Mouse (Mus musculus): ENCODE measurements around the gene Mapk3.
"Not testable (repeated sequence)": the region's sequence is repeated elsewhere in the genome, so short reads cannot be mapped to it uniquely, and the experiment has no call there.

Gene Mapk3

DNA sequence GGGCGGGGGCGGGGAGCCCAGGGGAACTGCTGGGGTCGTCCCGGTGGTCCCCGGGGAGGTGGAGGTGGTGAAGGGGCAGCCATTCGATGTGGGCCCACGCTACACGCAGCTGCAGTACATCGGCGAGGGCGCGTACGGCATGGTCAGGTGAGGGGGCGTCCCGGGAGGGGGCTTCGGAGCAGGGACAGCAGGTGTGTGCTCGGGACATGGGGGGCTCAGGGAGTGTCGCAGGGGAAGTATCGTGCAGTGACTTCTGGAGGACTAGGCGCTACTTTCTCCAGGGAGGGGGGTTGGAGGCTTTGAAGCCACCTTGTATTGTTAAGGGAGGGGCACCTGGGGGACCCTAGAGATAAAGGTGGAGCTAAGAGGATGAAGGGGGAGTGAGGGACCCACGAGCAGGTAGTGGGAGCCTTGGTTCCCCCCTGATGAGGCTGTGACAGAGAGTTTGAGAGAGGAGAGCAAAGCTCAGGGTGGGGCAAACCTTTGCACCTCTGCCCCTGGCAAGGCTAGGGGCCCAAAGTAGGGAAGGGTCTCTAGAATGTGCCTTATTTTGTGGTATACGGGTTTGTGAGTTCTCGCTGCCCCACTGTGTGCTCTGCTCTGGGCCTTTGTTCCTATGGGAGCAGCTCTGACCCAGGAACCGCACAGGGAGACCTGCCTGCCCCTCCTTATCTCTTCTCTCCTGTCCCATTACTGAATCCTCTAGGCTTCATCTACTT is 430 bp downstream of the Mapk3 start:
- DNase-seq (ENCODE audit: low spot score in 2 of 2): no peak

GRCm38 (mm10) chr7:126760391-126760802 is 996 bp downstream of the Mapk3 start:
- DNase-seq (ENCODE audit: low spot score in 2 of 2): no peak

- no peak for DNase-seq (ENCODE audit: low spot score in 2 of 2)
These were observed 1.6 kb downstream of the Mapk3 start for GRCm38 (mm10) chr7:126760956-126761355.

DNA sequence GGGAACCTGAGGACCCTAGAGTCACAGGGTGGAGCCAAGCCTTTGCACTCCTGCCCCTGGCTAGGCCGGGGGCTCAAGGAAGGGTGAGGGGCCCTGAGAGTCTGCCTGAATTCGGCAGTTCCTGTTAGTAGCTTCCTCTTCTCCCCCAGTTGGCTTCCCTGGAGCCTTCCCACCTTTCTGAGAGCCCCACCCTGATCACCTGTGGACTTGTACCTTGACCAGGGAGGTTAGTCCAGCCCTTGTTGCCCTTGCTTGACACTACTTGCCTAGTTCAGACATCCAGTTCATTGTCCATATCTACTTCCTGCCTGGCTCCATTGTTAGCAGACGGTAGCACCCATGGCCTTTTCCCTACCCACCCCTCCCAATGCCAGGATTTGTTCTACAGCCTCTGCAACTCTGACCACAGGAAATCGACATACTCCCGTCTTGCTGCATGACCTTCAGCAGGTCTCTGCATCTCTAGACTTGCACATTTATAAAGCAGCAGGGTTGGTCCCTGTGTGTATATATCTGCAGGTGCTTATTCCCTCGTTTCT is 2.2 kb downstream of the Mapk3 start:
- no peak for DNase-seq (ENCODE audit: low spot score in 2 of 2)

- DNase-seq (ENCODE audit: low spot score in 2 of 2): peak in 1 of 2 experiments; percentile 85
These were observed 3.1 kb downstream of the Mapk3 start for GRCm38 (mm10) chr7:126762471-126763008.

DNA sequence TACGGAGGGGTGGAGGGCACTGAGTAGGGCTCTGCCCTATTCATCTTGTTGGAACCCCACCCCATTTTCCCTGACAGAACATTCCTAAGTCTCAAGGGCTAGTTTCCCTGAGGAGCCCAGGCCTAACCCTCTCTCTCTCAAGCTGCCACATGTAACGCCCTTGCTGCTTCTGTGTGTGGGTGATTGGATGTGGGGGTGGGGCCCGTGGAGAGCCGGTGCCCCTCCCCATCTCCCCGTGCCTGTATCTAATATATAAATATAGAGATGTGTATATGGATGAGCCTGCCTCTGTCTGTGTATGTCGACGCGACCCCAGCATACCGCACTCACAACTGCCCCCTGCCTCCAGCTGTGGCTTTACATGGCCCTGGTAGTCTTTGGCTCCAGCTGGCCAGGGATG is 6.1 kb downstream of the Mapk3 start:
- no peak for DNase-seq (ENCODE audit: low spot score in 2 of 2)

- no peak for DNase-seq (ENCODE audit: low spot score in 2 of 2)
These were observed 6.8 kb downstream of the Mapk3 start, which contains the start of gene Gdpd3 for GRCm38 (mm10) chr7:126766201-126766600. Gene Gdpd3, plus strand, starts transcription at chr7:126766334.

GRCm38 (mm10) chr7:126767001-126767400 is 7.6 kb downstream of the Mapk3 start:
- DNase-seq (ENCODE audit: low spot score in 2 of 2): no peak

DNA sequence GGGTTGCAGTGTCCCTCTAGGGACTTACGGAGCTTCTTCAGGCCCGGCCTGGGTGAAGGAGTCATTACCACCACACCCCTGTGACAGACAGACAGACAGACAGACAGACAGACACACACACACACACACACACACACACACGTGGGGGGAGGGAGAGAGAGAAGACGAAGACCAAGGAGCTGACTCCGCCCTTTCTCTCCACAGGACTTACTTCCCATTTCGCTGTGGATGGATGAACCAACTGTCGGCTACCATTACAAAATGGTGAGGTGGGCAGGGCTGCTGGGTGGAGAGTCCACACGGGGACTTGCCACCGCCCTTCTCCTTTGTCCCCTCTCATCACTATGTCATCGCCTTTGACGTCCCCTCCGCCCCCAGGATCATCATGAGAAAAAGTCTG is 11.4 kb downstream of the Mapk3 start:
- no peak for DNase-seq (ENCODE audit: low spot score in 2 of 2)

DNA sequence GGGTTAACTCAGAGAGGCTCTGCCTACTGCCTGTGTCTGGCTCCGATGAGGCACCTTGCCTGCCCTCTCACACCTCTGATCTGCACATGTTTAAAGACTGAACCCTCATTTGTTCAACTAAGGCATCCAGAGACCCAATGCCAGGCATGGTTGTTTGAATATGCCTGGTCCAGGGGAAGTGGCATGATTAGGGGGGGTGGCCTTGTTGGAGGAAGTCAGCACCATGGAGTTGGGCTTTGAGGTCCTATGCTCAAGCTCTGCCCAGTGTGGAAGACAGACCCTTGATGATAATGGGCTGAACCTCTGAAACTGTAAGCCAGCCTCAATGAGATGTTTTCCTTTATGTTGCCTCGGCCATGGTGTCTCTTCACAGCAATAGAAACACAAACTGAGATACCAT is 13.9 kb downstream of the Mapk3 start:
- no peak for DNase-seq (ENCODE audit: low spot score in 2 of 2)

GRCm38 (mm10) chr7:126774463-126774862 is 15.1 kb downstream of the Mapk3 start:
- no peak for DNase-seq (ENCODE audit: low spot score in 2 of 2)

GRCm38 (mm10) chr7:126775185-126775977 is 16.0 kb downstream of the Mapk3 start:
- no peak for DNase-seq (ENCODE audit: low spot score in 2 of 2)

DNA sequence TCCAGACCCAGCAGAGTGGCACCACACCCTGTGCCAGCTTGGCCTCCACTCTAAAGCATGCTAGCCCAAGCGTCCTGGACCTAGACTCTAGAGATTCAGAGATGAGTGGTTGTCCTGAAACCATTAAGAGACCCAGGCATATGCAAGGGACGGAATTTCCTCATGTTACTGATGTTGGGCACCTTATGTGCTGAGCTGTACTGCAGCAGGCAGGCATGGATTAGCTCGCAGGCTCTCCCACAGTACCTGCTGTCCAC is 16.5 kb downstream of the Mapk3 start:
- DNase-seq (ENCODE audit: low spot score in 2 of 2): no peak

DNA sequence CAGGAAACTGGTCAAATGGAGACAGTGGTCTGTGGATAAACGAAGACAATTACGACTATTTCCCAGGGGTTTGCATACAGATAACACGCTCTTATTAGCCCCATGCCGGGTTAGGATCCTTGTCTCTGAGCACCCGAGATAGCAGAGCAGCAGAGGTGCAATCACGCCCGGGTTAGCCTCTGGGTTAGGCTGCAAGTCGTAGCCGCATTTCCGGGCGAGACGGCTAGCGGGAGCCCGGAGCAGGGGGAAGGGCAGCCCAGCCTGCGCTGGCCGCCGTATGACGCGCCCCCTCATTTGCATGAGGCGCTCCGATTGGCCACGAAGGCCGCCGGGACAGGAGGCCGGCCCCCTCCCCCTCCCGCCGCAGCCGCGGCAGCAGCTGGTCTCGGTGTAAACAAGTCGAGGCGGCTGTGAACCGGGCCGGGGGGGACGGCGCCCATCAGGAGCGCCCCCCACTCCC is 17.2 kb downstream of the Mapk3 start, which contains the start of gene Ypel3:
Gene Ypel3 (plus strand): TSS at position 358 of the 460 bp plus-strand sequence.
- DNase-seq (ENCODE audit: low spot score in 2 of 2): peak; percentile 90 to 93

GRCm38 (mm10) chr7:126777476-126777875 is 18.1 kb downstream of the Mapk3 start:
- no peak for DNase-seq (ENCODE audit: low spot score in 2 of 2)

- no peak for DNase-seq (ENCODE audit: low spot score in 2 of 2)
These were observed 18.7 kb downstream of the Mapk3 start for GRCm38 (mm10) chr7:126778147-126778546.

DNA sequence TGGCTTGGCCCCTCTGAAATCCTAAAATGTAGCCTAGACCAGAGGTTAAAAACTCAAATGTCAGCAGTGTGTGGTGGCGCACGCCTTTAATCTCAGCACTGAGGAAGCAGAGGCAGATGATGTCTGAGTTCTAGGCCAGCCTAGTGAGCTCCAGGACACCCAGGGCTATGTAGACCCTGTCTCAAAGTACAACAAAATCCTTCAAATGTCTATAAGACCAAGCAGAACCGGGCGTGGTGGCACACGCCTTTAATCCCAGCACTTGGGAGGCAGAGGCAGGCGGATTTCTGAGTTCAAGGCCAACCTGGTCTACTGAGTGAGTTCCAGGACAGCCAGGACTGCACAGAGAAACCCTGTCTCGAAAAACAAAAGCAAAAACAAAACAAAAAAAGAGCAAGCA is 19.7 kb downstream of the Mapk3 start:
- not testable (repeated sequence) for DNase-seq (ENCODE audit: low spot score in 2 of 2)

DNA sequence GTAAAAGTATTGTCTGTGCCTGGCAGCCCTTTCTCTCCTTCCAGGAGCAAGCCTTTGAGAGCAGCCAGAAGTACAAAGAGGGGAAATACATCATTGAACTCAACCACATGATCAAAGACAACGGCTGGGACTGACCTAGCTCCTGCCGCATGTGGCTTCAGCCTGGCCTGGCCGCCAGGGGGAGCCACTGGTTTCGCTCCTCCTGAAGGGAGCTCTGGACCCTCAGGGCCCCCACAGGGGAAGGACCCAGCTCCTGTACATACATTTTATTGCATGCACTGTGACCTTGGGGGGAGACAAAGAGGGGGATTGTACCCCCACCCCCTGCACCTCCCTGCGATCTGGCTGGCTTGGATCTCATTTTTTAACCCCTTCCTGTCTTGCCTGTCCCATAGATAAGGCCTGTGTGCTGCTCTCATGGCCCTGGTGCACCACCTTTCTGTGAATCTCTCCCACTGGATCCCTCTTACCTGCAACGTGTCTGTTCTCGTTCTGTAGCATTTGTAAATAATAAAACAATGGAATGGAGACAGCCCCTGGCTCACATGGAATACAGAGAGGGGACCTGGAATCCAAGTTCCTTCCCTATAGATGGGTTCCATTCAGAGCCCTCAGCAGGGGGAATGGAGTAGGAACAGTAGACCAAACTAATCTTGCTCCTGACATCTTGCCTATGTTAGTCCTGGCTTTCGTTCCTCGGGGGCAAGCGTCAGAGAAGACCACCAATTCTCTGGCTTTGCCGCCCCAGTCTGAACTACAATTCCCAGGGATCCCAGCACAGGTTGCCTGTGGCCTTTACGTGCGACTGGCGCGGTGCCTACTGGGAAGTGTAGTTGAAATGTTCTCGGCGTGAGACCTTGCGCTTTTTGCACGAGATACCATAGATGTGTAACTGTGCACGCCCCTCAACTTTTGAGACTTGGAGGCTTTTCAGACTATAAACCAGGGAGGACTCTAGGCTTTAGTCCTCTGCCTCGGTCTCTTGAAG is 20.9 kb downstream of the Mapk3 start:
- peak in 1 of 2 experiments; percentile 83 for DNase-seq (ENCODE audit: low spot score in 2 of 2)

DNA sequence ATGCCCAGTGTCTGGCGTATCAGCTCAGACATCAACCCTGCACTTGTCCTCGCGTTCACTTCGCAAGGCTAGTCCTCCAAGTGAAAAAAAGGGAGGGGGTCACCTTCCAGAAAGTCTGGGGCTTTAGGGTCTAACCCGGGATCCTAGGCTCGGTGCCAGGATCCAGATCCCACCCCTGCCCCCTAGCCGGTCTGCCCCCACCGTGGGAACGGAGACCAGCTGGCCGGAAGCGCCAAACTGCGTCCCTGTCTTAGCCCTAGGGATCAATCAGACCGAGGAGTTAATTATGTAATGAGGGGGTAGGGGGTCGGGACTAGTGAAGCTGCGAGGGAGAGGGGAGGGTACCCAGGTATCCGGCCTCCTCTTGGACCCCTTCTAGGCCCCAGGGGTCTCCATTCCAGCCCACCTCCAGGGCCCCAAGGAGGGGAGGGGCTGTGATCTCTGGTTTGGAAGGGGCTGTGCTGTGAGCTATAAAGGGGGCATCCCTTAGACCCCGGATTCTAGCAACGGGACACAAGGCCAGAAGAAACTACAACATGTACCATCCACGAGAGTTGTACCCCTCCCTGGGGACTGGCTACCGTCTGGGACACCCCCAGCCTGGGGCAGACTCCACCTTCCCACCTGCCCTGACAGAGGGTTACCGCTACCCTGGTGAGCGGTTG is 21.7 kb downstream of the Mapk3 start, which contains the start of gene Tbx6:
Gene Tbx6 (plus strand): TSS at position 513 of the 665 bp plus-strand sequence.
- no peak for DNase-seq (ENCODE audit: low spot score in 2 of 2)

DNA sequence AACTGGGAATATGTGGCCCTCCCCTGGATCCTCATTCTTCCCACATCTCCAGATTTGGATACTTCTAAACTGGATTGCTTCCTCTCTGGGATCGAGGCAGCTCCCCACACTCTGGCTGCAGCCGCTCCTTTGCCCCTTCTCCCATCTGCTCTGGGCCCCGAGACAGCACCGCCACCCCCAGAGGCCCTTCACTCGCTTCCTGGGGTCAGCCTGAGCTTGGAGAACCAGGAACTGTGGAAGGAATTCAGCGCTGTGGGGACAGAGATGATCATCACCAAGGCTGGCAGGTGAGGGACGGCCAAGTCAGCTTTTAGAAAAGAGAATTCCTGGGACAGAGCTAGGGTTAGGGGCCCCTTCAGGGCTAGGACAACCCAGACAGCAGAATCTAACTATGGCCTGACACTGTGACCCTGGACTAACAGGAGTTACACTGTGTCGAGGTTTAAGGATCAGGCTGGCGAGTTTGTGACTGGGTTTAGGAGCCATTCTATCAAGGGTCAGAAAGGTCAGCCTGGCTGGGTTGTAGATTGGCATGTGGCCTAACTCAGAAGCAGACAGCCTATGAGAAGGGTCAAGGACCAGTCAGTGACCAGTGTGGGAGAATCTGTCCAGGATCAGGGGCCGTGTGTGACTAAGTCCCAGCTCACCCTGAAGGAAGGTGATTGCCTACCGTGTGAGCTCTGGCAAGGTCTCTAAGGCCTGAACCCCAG is 22.4 kb downstream of the Mapk3 start:
- DNase-seq (ENCODE audit: low spot score in 2 of 2): no peak

All from left cerebral cortex, adult 9 months (tissue).